Mouse (Mus musculus): ENCODE measurements at regions not wholly inside any gene's neighbourhood (a gene's known extent, or its start where the extent isn't known, plus 50 kb on each side); places are given as distances from the start of the nearest gene placed in this dataset.

GRCm38 (mm10) chr19:21107741-21108140, 153.7 kb upstream of the Tmc1 start:
- TF ChIP-seq POLR2A (IDR thresholded peaks at IDR 0.05; ENCODE audit: borderline replicate concordance, extremely low read depth, low read depth, low read length) (no peak), CTCF (IDR thresholded peaks at IDR 0.05; ENCODE audit: insufficient read depth, low read length) (no peak)
- WGBS = 36% methylated on average over 3 of the region's 3 CpGs
- Histone ChIP-seq H3K4me1 (ENCODE audit: control insufficient read depth, insufficient read depth, low read length) (peaks cover 4% of the 10 kb centered on the region; the same call in 1 of the 2 replicates), H3K4me3 (replicated peaks; ENCODE audit: extremely low read depth, low read depth, low read length) (no peak overlapping the region)
- DNase-seq = no peak

DNA sequence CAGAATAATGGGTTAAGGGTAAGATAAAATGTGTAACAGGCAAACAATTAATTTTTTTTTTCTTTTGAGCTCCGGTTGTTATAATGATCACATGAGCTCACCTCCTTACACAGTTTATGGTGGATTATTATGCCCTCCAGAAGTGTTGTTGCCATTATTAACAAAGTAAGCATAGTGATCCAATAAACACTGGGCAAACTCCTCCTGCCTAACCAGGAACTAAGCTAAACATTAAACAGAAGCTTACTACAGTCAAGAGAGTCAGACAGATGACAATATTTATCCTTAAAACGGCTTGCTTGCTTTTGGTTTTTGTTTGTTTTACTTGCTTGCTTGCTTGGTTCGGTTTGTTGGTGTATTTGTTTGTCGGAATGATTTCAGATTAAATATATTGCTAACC, 153.3 kb upstream of the Tmc1 start:
- no peak for TF ChIP-seq CTCF (IDR thresholded peaks at IDR 0.05; ENCODE audit: insufficient read depth, low read length)
- no peak for TF ChIP-seq POLR2A (IDR thresholded peaks at IDR 0.05; ENCODE audit: borderline replicate concordance, extremely low read depth, low read depth, low read length)
- DNase-seq = no peak
- Histone ChIP-seq H3K4me1 (ENCODE audit: control insufficient read depth, insufficient read depth, low read length) (peaks cover 4% of the 10 kb centered on the region; the same call in 1 of the 2 replicates), H3K4me3 (replicated peaks; ENCODE audit: extremely low read depth, low read depth, low read length) (no peak overlapping the region)
- WGBS = 44% methylated on average over 4 of the region's 4 CpGs

- Histone ChIP-seq H3K4me1 (ENCODE audit: control insufficient read depth, insufficient read depth, low read length) (peaks cover 4% of the 10 kb centered on the region; the same call in 1 of the 2 replicates), H3K4me3 (replicated peaks; ENCODE audit: extremely low read depth, low read depth, low read length) (no peak overlapping the region)
- peak; percentile 5 for DNase-seq
- WGBS = 67% methylated on average over 10 of the region's 10 CpGs
- TF ChIP-seq POLR2A (IDR thresholded peaks at IDR 0.05; ENCODE audit: borderline replicate concordance, extremely low read depth, low read depth, low read length) (no peak), CTCF (IDR thresholded peaks at IDR 0.05; ENCODE audit: insufficient read depth, low read length) (no peak)
Measured at GRCm38 (mm10) chr19:21106766-21107165, 152.8 kb upstream of the Tmc1 start.

DNA sequence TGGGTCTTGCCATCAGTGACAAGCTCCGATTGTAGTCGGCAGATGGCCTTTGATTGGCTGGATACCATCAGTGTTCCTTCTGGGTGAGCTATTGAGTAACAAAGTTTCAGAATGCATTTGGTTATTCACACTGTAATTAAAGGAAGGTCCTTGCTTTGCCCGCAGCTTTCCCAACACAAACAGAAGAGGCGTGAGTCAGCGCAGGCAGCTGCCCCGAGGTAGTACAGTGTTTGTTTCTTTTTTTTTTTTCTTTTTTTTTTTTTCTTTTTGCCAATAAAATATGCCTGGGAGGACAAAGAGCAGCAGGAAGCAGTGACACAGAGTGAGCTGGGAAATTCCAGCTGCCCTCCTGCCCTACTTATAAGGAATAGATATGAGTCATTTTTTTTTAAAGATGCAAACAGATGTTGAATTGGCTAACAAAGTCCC, 152.3 kb upstream of the Tmc1 start:
- H3K4me3 ChIP-seq (replicated peaks; ENCODE audit: extremely low read depth, low read depth, low read length) = no peak overlapping the region
- 21% methylated on average over 6 of the region's 6 CpGs for WGBS
- H3K4me1 ChIP-seq (ENCODE audit: control insufficient read depth, insufficient read depth, low read length) = peaks cover 4% of the 10 kb centered on the region; the same call in 1 of the 2 replicates
- peak; percentile 7 for DNase-seq
- TF ChIP-seq CTCF (IDR thresholded peaks at IDR 0.05; ENCODE audit: insufficient read depth, low read length) (no peak), POLR2A (IDR thresholded peaks at IDR 0.05; ENCODE audit: borderline replicate concordance, extremely low read depth, low read depth, low read length) (no peak)

DNA sequence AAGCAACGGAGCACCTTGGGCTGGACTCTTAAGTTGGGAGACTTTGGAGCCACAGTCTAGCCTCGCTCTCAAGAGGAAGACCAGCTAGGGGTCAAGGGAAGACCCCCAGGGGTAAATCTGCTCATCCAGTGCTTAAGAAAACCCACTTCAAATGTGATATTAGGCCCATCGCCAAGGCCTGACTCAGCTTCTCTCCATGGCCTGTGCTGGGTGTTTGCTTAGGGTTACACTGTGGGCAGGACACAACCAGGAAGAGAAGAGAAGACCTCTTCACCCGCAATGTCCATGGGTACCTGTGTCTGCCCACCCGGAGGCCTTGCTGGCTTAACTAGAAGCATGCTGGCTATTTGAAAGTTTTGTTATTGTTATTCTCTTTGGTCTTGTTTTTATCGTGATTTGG, 151.0 kb upstream of the Tmc1 start:
- Histone ChIP-seq H3K4me1 (ENCODE audit: control insufficient read depth, insufficient read depth, low read length) (peaks cover 4% of the 10 kb centered on the region; the same call in 1 of the 2 replicates), H3K4me3 (replicated peaks; ENCODE audit: extremely low read depth, low read depth, low read length) (no peak overlapping the region)
- TF ChIP-seq POLR2A (IDR thresholded peaks at IDR 0.05; ENCODE audit: borderline replicate concordance, extremely low read depth, low read depth, low read length) = no peak
- no peak for TF ChIP-seq CTCF (IDR thresholded peaks at IDR 0.05; ENCODE audit: insufficient read depth, low read length)
- DNase-seq = no peak
- WGBS = 80% methylated on average over 6 of the region's 6 CpGs

DNA sequence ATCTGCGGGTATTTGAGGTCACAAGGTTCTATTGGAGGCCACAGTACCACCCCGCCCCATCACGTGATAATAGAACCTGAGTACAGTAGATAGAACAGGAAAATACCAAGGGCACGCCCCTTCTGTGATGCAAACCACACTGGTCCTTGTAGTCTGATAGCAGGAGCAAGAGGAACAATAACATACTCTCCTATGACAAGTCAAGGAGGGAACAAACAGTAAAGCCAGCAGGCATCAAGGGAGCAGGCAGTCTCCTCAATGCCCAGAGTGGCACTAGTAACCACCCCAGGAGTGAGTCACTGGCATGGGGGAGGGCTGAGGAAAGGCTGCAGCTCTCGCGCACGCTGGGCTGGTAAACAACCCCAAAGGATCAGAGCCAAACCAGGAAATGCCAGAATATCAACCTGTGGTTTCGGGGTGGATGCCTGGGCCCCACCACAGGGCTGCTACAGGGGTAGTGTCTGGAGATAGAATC, 150.5 kb upstream of the Tmc1 start:
- 40% methylated on average over 8 of the region's 8 CpGs for WGBS
- TF ChIP-seq POLR2A (IDR thresholded peaks at IDR 0.05; ENCODE audit: borderline replicate concordance, extremely low read depth, low read depth, low read length) (no peak), CTCF (IDR thresholded peaks at IDR 0.05; ENCODE audit: insufficient read depth, low read length) (no peak)
- DNase-seq = peak; percentile 14
- Histone ChIP-seq H3K4me3 (replicated peaks; ENCODE audit: extremely low read depth, low read depth, low read length) (no peak overlapping the region), H3K4me1 (ENCODE audit: control insufficient read depth, insufficient read depth, low read length) (peaks cover 4% of the 10 kb centered on the region; the same call in 1 of the 2 replicates)

GRCm38 (mm10) chr19:21077771-21078548, 124.0 kb upstream of the Tmc1 start:
- peaks cover 6% of the 10 kb centered on the region; the same call in 1 of the 2 replicates for H3K4me1 ChIP-seq (ENCODE audit: control insufficient read depth, insufficient read depth, low read length)
- peak; percentile 41 for DNase-seq
- no peak overlapping the region for H3K4me3 ChIP-seq (replicated peaks; ENCODE audit: extremely low read depth, low read depth, low read length)
- WGBS = 41% methylated on average over 7 of the region's 7 CpGs
- TF ChIP-seq POLR2A (IDR thresholded peaks at IDR 0.05; ENCODE audit: borderline replicate concordance, extremely low read depth, low read depth, low read length) = no peak

- WGBS = 88% methylated on average over 7 of the region's 7 CpGs
- H3K4me3 ChIP-seq (replicated peaks; ENCODE audit: extremely low read depth, low read depth, low read length) = no peak overlapping the region
- TF ChIP-seq CTCF (IDR thresholded peaks at IDR 0.05; ENCODE audit: insufficient read depth, low read length) = no peak
- no peak for TF ChIP-seq POLR2A (IDR thresholded peaks at IDR 0.05; ENCODE audit: borderline replicate concordance, extremely low read depth, low read depth, low read length)
Measured at GRCm38 (mm10) chr19:21068381-21068780, 114.4 kb upstream of the Tmc1 start.

GRCm38 (mm10) chr19:21066432-21067113, 112.6 kb upstream of the Tmc1 start:
- no peak for TF ChIP-seq POLR2A (IDR thresholded peaks at IDR 0.05; ENCODE audit: borderline replicate concordance, extremely low read depth, low read depth, low read length)
- no peak for TF ChIP-seq CTCF (IDR thresholded peaks at IDR 0.05; ENCODE audit: insufficient read depth, low read length)
- WGBS = 85% methylated on average over 14 of the region's 14 CpGs
- Histone ChIP-seq H3K4me1 (ENCODE audit: control insufficient read depth, insufficient read depth, low read length) (no peaks in the 10 kb centered on the region), H3K4me3 (replicated peaks; ENCODE audit: extremely low read depth, low read depth, low read length) (no peak overlapping the region)
- no peak for DNase-seq

More at GRCm38 (mm10) chr19:21068381-21068780, 114.4 kb upstream of the Tmc1 start:
- H3K4me1 ChIP-seq (ENCODE audit: control insufficient read depth, insufficient read depth, low read length) = no peaks in the 10 kb centered on the region
- DNase-seq = no peak

Measured in lung, adult 2 months (tissue).